Mouse (Mus musculus): ENCODE results near the gene Casp6. TPM values are rescaled to one million over a fixed set of nuclear protein-coding genes. Genes with fewer than 3 reads are reported as not detected.

Gene Casp6
- polyA plus RNA-seq, 1 experiment from 2014 or later = 81.2 TPM

DNA sequence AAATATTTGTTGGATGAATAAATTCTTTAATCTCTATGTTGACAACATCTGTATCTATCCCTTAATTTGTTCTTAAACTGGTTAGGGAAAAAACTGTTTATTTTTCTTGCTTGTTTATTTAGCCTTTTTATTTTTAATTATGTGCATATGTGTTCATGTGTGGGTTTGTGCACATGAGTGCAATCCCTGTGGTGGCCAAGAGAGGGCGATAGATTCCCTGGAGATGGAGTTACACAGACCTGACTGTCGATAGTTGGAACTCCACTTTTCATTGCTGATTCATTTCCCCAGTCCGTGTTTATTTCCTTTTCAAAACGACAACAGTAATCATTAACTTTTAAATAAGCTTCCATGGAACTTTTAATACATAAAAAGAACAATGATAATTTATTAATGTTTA lies 31.2 kb downstream of the Casp6 start:
- H3K4me3 ChIP-seq (replicated peaks; ENCODE audit: low read depth, low read length) = no peak overlapping the region
- no peak overlapping the region for H3K4me2 ChIP-seq (ENCODE audit: low read length)
- H3K27me3 ChIP-seq (ENCODE audit: insufficient read depth, low read length) = no peaks in the 10 kb centered on the region
- H3K27ac ChIP-seq = no peak overlapping the region
- H3K9ac ChIP-seq (ENCODE audit: low read depth, low read length) = no peak overlapping the region
- DNase-seq (ENCODE audit: low spot score) (no peak), ATAC-seq (replicated peaks; ENCODE audit: low FRiP score, low read depth) (no peak)
- H3K9me3 ChIP-seq (replicated peaks; ENCODE audit: low read length) = no peaks in the 10 kb centered on the region
- no peaks in the 10 kb centered on the region for H3K36me3 ChIP-seq (ENCODE audit: insufficient read depth, low read length)
- no peaks in the 10 kb centered on the region for H3K4me1 ChIP-seq (replicated peaks; ENCODE audit: insufficient read depth, low read length)
- WGBS = 39% methylated on average over 4 of the region's 4 CpGs
- peak; percentile 55 for TF ChIP-seq CTCF (IDR thresholded peaks at IDR 0.05; ENCODE audit: low read depth)

DNA sequence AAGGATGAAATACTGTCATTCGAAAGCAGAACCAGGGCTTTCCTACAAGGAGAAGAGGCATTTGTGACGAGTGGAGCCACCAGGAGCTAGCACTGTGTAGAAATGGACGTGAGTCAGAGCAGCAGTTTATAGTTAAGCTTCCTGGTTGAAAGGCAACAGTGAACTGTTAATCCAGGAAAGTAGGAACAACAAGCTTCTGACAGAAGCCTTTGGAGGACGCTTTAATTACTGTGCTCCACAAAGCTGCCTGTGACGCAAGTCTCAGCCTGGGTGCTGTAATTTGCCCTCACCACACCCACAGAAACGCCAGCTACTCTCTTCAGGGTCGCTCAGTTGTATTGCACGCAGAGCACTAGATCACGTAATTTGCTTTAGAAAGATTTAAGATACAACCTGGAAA lies 35.3 kb downstream of the Casp6 start:
- no peak for TF ChIP-seq CTCF (IDR thresholded peaks at IDR 0.05; ENCODE audit: low read depth)
- H3K4me1 ChIP-seq (replicated peaks; ENCODE audit: insufficient read depth, low read length) = no peaks in the 10 kb centered on the region
- H3K36me3 ChIP-seq (ENCODE audit: insufficient read depth, low read length) = no peaks in the 10 kb centered on the region
- ATAC-seq (replicated peaks; ENCODE audit: low FRiP score, low read depth) = no peak
- H3K4me2 ChIP-seq (ENCODE audit: low read length) = no peak overlapping the region
- H3K4me3 ChIP-seq (replicated peaks; ENCODE audit: low read depth, low read length) = no peak overlapping the region
- 35% methylated on average over 9 of the region's 9 CpGs for WGBS
- H3K9me3 ChIP-seq (replicated peaks; ENCODE audit: low read length) = no peaks in the 10 kb centered on the region
- no peaks in the 10 kb centered on the region for H3K27me3 ChIP-seq (ENCODE audit: insufficient read depth, low read length)
- no peak for DNase-seq (ENCODE audit: low spot score)
- no peak overlapping the region for H3K27ac ChIP-seq
- H3K9ac ChIP-seq (ENCODE audit: low read depth, low read length) = no peak overlapping the region

DNA sequence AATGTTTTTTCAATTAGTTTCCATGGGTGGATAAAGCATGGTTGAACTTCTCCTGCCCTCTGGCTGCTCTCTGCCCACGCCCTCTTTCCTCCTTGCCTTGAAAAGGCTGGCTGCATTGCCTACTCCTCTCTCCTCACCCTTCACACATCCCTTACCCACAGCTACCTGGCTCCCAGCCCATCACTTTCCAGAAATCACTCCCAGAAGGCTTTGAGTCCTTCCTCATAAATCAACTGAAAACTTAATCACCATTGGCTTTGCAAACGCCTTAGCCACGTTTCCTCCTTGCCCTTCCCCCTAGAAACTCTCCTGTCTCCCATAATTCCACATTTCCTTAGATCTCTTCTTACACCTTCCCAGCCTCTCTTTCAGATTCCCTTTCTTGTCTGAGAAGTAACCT lies 36.6 kb downstream of the Casp6 start:
- ATAC-seq (replicated peaks; ENCODE audit: low FRiP score, low read depth) = no peak
- DNase-seq (ENCODE audit: low spot score) = peak; percentile 19
- Histone ChIP-seq H3K36me3 (ENCODE audit: insufficient read depth, low read length) (no peaks in the 10 kb centered on the region), H3K27ac (no peak overlapping the region), H3K9me3 (replicated peaks; ENCODE audit: low read length) (no peaks in the 10 kb centered on the region), H3K4me1 (replicated peaks; ENCODE audit: insufficient read depth, low read length) (no peaks in the 10 kb centered on the region), H3K4me3 (replicated peaks; ENCODE audit: low read depth, low read length) (no peak overlapping the region), H3K27me3 (ENCODE audit: insufficient read depth, low read length) (no peaks in the 10 kb centered on the region), H3K4me2 (ENCODE audit: low read length) (no peak overlapping the region), H3K9ac (ENCODE audit: low read depth, low read length) (no peak overlapping the region)
- TF ChIP-seq CTCF (IDR thresholded peaks at IDR 0.05; ENCODE audit: low read depth) = no peak
- WGBS = 22% methylated on average over 3 of the region's 3 CpGs

DNA sequence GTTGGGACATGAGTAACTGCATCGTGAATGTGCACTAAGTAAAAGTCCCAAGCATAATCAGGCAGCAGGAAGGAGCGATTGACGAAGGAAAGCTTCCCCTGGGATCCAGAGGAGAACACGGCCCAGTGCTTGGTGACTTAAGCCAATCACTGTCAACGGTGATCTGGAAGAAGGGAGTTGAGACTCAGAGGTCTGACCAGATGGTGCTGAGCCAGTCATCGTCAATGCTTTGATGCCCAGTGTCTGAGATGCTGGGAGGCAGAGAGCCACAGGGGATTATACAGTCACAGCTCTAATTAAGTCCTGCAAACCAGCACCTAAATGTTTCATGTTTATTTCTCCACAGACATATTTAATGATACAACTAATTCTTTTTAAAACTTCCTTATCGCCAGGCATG lies 37.8 kb downstream of the Casp6 start:
- DNase-seq (ENCODE audit: low spot score) = no peak
- Histone ChIP-seq H3K27ac (no peak overlapping the region), H3K36me3 (ENCODE audit: insufficient read depth, low read length) (no peaks in the 10 kb centered on the region), H3K4me2 (ENCODE audit: low read length) (no peak overlapping the region), H3K4me3 (replicated peaks; ENCODE audit: low read depth, low read length) (no peak overlapping the region), H3K27me3 (ENCODE audit: insufficient read depth, low read length) (no peaks in the 10 kb centered on the region), H3K9me3 (replicated peaks; ENCODE audit: low read length) (no peaks in the 10 kb centered on the region), H3K4me1 (replicated peaks; ENCODE audit: insufficient read depth, low read length) (no peaks in the 10 kb centered on the region), H3K9ac (ENCODE audit: low read depth, low read length) (no peak overlapping the region)
- no peak for TF ChIP-seq CTCF (IDR thresholded peaks at IDR 0.05; ENCODE audit: low read depth)
- WGBS = 68% methylated on average over 7 of the region's 7 CpGs
- ATAC-seq (replicated peaks; ENCODE audit: low FRiP score, low read depth) = no peak

DNA sequence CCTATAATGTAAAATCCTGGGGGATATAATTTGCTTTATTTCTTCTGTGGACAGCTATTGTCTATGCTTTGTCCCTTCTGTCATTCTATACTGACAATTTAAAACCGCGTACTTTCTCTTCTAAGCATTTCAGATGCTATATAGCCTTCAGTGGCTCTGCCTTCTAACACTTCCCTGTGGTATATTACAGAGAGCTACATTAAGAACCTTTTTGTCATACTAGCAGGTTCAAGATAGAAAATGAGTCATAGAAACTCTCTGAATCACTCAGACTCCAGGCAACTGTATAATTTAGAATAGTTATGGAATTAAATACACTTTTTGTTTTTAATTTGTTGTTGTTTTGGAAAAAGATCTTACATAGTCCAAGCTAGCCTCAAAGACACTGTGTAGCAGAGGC lies 39.6 kb downstream of the Casp6 start:
- no peak for TF ChIP-seq CTCF (IDR thresholded peaks at IDR 0.05; ENCODE audit: low read depth)

DNA sequence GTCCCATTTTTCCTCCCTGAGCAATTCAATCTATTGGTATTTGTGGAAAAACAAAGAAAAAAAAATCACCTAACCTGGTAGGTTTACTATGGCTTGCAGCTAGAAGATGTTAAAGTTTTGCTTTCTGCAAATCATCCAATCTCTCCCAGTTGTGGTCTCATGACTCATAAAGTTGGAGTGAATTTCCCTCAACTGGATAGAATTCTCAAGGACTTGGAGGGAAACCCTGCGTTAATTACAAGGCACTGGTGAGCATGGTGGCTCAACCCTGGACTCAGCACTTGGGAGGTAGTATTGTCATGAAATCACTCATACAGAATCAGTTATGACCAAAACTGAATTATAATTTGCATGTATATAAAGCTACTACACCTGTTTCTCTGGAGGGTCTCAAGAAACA lies 40.1 kb downstream of the Casp6 start:
- no peak for TF ChIP-seq CTCF (IDR thresholded peaks at IDR 0.05; ENCODE audit: low read depth)
- Histone ChIP-seq H3K9ac (ENCODE audit: low read depth, low read length) (no peak overlapping the region), H3K9me3 (replicated peaks; ENCODE audit: low read length) (no peaks in the 10 kb centered on the region), H3K4me1 (replicated peaks; ENCODE audit: insufficient read depth, low read length) (no peaks in the 10 kb centered on the region), H3K27ac (no peak overlapping the region), H3K36me3 (ENCODE audit: insufficient read depth, low read length) (no peaks in the 10 kb centered on the region), H3K27me3 (ENCODE audit: insufficient read depth, low read length) (no peaks in the 10 kb centered on the region), H3K4me3 (replicated peaks; ENCODE audit: low read depth, low read length) (no peak overlapping the region), H3K4me2 (ENCODE audit: low read length) (no peak overlapping the region)
- WGBS = 93% methylated on average over 1 of the region's 1 CpGs
- DNase-seq (ENCODE audit: low spot score) = no peak
- ATAC-seq (replicated peaks; ENCODE audit: low FRiP score, low read depth) = no peak

More for the DNA sequence above, 39.6 kb downstream of the Casp6 start:
- ATAC-seq (replicated peaks; ENCODE audit: low FRiP score, low read depth) = no peak
- WGBS = 94% methylated on average over 2 of the region's 2 CpGs
- Histone ChIP-seq H3K27me3 (ENCODE audit: insufficient read depth, low read length) (no peaks in the 10 kb centered on the region), H3K36me3 (ENCODE audit: insufficient read depth, low read length) (no peaks in the 10 kb centered on the region), H3K4me3 (replicated peaks; ENCODE audit: low read depth, low read length) (no peak overlapping the region), H3K4me2 (ENCODE audit: low read length) (no peak overlapping the region), H3K4me1 (replicated peaks; ENCODE audit: insufficient read depth, low read length) (no peaks in the 10 kb centered on the region), H3K27ac (no peak overlapping the region), H3K9ac (ENCODE audit: low read depth, low read length) (no peak overlapping the region), H3K9me3 (replicated peaks; ENCODE audit: low read length) (no peaks in the 10 kb centered on the region)
- DNase-seq (ENCODE audit: low spot score) = no peak

DNA sequence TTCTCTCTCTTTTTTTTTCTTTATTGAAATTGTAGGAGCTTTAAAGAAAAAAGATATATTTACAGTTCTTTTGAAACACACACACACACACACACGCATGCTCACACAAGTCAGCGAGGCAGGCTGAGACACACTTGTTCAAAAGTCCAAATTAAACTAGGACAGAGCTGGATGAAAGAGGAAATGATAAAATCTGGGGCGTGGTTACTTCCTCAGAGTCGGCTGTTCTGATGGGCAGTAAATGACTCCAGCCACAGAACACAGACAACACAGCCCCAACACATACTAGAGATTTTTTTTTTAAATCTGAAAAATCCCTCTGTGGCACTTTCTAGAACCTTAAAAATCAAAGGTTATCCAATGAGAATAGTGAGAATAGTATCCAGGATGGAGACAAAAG lies 42.6 kb downstream of the Casp6 start:
- no peaks in the 10 kb centered on the region for H3K36me3 ChIP-seq (ENCODE audit: insufficient read depth, low read length)
- no peak for TF ChIP-seq CTCF (IDR thresholded peaks at IDR 0.05; ENCODE audit: low read depth)
- 66% methylated on average over 4 of the region's 4 CpGs for WGBS
- no peaks in the 10 kb centered on the region for H3K9me3 ChIP-seq (replicated peaks; ENCODE audit: low read length)
- H3K4me3 ChIP-seq (replicated peaks; ENCODE audit: low read depth, low read length) = no peak overlapping the region
- no peak overlapping the region for H3K27ac ChIP-seq
- ATAC-seq (replicated peaks; ENCODE audit: low FRiP score, low read depth) (no peak), DNase-seq (ENCODE audit: low spot score) (no peak)
- no peak overlapping the region for H3K9ac ChIP-seq (ENCODE audit: low read depth, low read length)
- no peaks in the 10 kb centered on the region for H3K27me3 ChIP-seq (ENCODE audit: insufficient read depth, low read length)
- H3K4me2 ChIP-seq (ENCODE audit: low read length) = no peak overlapping the region
- H3K4me1 ChIP-seq (replicated peaks; ENCODE audit: insufficient read depth, low read length) = no peaks in the 10 kb centered on the region
